Mouse (Mus musculus) embryonic facial prominence, embryonic 15.5 days (tissue): ENCODE data around the gene Chil1. TPM values are rescaled to one million over a fixed set of nuclear protein-coding genes. Genes with fewer than 3 reads are reported as not detected.

Source experiments
- ATAC-seq: fragments of 200-750 bp; cut with Nextera tagmentation; 2 replicates; pipeline ENCODE4 v1.8.0; 2017; ENCODE audit warnings: low read depth, moderate TSS enrichment; ENCODE audit not compliant: insufficient number of reproducible peaks, low FRiP score, low TSS enrichment
- H3K27ac ChIP-seq: fragments of 300-500 bp; sonication (generic); replicated peaks from 2 replicates; pipeline ENCODE4 v1.5.1; 2015; ENCODE audit warnings: mild to moderate bottlenecking, inconsistent platforms
- H3K27me3 ChIP-seq: fragments of 300-500 bp; sonication (generic); 2 replicates; pipeline ENCODE4 v1.6.1; 2015; ENCODE audit warnings: inconsistent platforms
- H3K36me3 ChIP-seq: fragments of 300-500 bp; sonication (generic); 2 replicates; pipeline ENCODE4 v1.6.1; 2015; ENCODE audit warnings: mild to moderate bottlenecking, inconsistent platforms
- H3K4me1 ChIP-seq: fragments of 300-500 bp; sonication (generic); 2 replicates; pipeline ENCODE4 v1.6.1; 2015; ENCODE audit warnings: inconsistent platforms
- H3K4me2 ChIP-seq: fragments of 300-500 bp; sonication (generic); replicated peaks from 2 replicates; pipeline ENCODE4 v1.6.1; 2015; ENCODE audit warnings: mild to moderate bottlenecking, inconsistent platforms
- H3K4me3 ChIP-seq: fragments of 300-500 bp; sonication (generic); replicated peaks from 2 replicates; pipeline ENCODE4 v1.5.1; 2015; ENCODE audit warnings: mild to moderate bottlenecking, inconsistent platforms
- H3K9ac ChIP-seq: fragments of 300-500 bp; sonication (generic); 2 replicates; pipeline ENCODE4 v1.6.1; 2015; ENCODE audit warnings: inconsistent platforms
- H3K9me3 ChIP-seq: fragments of 300-500 bp; sonication (generic); replicated peaks from 2 replicates; pipeline ENCODE4 v1.6.1; 2016; ENCODE audit warnings: inconsistent platforms
- WGBS: fragments of 180-500 bp; shearing (Covaris S2); methylation state at CpG from one replicate; pipeline ENCODE4 v1.1.7; 2015; 5-methylcytosine and 5-hydroxymethylcytosine counted together
- polyA plus RNA-seq: library from polyadenylated mRNA; unstranded; fragments of >200 nt; fragmentation: Nextera tagmentation; extraction: Ambion mirVana; gene quantifications from 2 replicates; pipeline ENCODE4 v1.2.1, GENCODE M21; 2015

Gene Chil1
- polyA plus RNA-seq, 1 experiment from 2014 or later: 22.8 TPM

- Histone ChIP-seq H3K36me3 (no peaks in the 10 kb centered on the region), H3K4me1 (peaks cover 31% of the 10 kb centered on the region), H3K9ac (no peak overlapping the region), H3K4me2 (no peak overlapping the region), H3K9me3 (no peaks in the 10 kb centered on the region), H3K27ac (no peak overlapping the region), H3K27me3 (peaks cover 45% of the 10 kb centered on the region), H3K4me3 (no peak overlapping the region)
- 40% methylated on average over 12 of the region's 12 CpGs for WGBS
- 0 out of 2 replicates have a peak, but pooled peaks have one; percentile 36 for ATAC-seq
These were observed 51.0 kb downstream of the Chil1 start for GRCm38 (mm10) chr1:134232778-134233531.

DNA sequence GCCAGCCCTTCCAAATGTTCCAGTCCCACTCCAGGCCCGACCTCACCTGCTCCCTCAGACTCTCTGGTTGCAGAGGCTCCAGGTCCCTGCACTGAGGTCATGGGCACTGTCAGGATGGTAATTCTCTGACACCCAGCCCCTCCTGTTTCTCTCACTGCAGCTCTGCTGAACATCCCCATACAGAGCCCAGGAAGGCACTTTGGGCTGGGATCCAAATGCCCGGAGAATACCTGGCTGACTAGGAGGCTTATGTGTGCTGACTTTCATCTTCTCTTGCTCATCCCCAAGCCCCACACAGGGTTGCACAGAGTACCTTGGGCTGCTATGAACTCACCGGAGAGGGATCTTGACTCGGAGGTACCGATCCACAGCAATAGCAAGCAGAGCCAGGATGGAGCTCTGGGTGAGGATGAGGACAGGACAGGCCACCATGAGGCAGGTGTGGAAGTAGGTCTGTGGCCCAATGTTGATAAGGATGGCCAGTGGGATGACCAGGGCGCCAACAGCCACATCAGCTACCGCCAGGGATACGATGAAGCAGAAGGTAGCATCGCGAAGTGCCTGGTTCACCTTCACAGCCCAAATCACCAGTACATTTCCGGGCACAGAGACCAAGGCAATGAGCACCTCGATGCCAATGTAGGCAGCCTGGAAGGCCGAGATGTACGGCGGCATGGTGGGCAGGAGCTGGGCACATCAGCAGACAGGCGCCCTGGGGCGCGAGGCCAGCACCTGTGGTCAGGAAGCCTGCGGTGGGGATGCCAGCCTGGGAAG lies 51.9 kb downstream of the Chil1 start:
- WGBS: 43% methylated on average over 19 of the region's 19 CpGs
- H3K27ac ChIP-seq: no peak overlapping the region
- H3K36me3 ChIP-seq: no peaks in the 10 kb centered on the region
- no peak overlapping the region for H3K9ac ChIP-seq
- peak overlapping the region; percentile 93 for H3K4me2 ChIP-seq
- peaks cover 31% of the 10 kb centered on the region for H3K4me1 ChIP-seq
- no peaks in the 10 kb centered on the region for H3K9me3 ChIP-seq
- H3K4me3 ChIP-seq: peak overlapping the region; percentile 44; the same call in 1 of the 2 replicates
- ATAC-seq: no peak
- H3K27me3 ChIP-seq: peaks cover 45% of the 10 kb centered on the region

DNA sequence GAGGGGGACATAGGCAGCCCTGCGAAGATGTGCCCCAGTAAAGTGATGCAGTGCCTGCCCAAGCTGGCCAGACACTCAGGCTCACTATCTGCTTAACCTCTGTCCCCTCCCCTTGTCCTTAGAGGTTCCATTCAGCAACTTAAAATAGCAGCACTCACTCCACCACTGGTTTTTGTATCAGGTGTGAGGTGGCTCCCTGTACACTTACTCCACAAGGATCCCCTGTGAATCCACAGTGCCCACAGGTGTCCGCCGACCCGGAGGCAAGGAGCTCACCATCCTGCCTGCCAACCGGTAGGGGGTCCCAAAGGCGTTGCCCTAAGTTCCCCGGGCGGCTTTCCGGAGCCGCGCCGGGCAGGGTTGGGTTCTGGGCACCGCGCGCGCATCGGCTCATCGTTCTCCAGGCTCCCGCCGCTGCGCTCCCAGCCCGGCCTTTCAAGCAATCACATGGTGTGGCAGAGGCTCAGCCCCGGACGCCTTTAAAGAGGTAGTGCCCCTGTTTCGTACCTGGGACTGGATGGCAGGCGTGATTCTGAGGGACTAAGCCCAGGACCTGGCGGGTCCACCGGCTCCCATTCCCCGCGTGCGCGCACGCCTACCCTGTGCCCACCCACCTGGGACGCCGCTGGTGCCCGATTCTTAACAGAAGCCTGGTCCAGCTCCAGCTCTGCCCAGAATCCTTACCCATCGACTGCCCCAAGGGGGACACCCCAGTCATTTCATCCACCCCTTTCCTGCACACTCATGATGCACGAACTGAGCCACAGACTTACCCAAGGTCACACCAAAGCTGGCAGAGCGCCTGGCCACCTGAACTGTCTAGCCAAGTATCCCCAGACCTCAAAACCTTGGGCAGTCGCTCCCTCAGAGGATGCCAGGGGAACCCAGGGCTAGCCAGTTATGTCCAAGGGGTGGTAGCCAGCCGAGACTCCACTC lies 52.7 kb downstream of the Chil1 start:
- H3K4me2 ChIP-seq: peak overlapping the region; percentile 93
- 0 out of 2 replicates have a peak overlapping the region, but pooled peaks have one; percentile 6 for H3K9ac ChIP-seq
- H3K9me3 ChIP-seq: no peaks in the 10 kb centered on the region
- ATAC-seq: peak; percentile 41; the same call in 1 of the 2 replicates
- H3K4me3 ChIP-seq: peak overlapping the region; percentile 44
- 1% methylated on average over 41 of the region's 41 CpGs for WGBS
- H3K36me3 ChIP-seq: no peaks in the 10 kb centered on the region
- H3K27ac ChIP-seq: no peak overlapping the region
- peaks cover 45% of the 10 kb centered on the region for H3K27me3 ChIP-seq
- peaks cover 31% of the 10 kb centered on the region for H3K4me1 ChIP-seq

- H3K4me2 ChIP-seq: peak within 1 kb of the TSS; percentile 93
- 1% methylated on average over 35 of the region's 37 CpGs for WGBS
- H3K9ac ChIP-seq: 0 out of 2 replicates have a peak within 1 kb of the TSS, but pooled peaks have one; percentile 9
- peak within 1 kb of the TSS; percentile 44 for H3K4me3 ChIP-seq
- ATAC-seq: no peak
- H3K9me3 ChIP-seq: no peaks in the 10 kb centered on the region
- no peak within 1 kb of the TSS for H3K27ac ChIP-seq
- peaks cover 45% of the 10 kb centered on the region for H3K27me3 ChIP-seq
- H3K36me3 ChIP-seq: no peaks in the 10 kb centered on the region
- H3K4me1 ChIP-seq: peaks cover 31% of the 10 kb centered on the region
These were observed 53.5 kb downstream of the Chil1 start, which contains the start of gene Adora1 for GRCm38 (mm10) chr1:134235391-134235921. Gene Adora1 (minus strand): TSS chr1:134235431.

DNA sequence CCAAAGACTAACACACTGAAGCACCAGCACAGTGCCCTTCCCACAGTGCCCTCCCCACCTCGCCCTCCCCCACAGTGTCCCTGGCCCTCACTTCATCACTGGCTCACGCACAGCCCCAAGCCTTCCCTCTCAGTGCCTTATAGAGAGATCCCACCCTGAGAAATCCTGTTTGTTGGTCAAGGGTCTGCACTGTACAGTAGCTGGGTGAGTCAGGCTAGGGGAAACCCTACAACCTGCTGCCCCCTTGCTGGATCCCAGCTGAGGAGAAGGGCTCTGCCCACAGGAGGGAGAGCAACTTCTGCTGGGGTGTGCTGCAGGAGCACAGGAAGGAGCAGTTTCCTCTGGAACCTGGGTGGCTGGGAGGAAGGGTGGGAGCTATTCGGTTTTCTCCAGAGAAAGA lies 54.2 kb downstream of the Chil1 start:
- H3K9ac ChIP-seq: no peak overlapping the region
- peaks cover 31% of the 10 kb centered on the region for H3K4me1 ChIP-seq
- 44% methylated on average over 3 of the region's 3 CpGs for WGBS
- no peaks in the 10 kb centered on the region for H3K9me3 ChIP-seq
- peaks cover 45% of the 10 kb centered on the region for H3K27me3 ChIP-seq
- H3K4me2 ChIP-seq: no peak overlapping the region
- no peaks in the 10 kb centered on the region for H3K36me3 ChIP-seq
- ATAC-seq: no peak
- H3K4me3 ChIP-seq: no peak overlapping the region
- no peak overlapping the region for H3K27ac ChIP-seq

GRCm38 (mm10) chr1:134237438-134237837 lies 55.5 kb downstream of the Chil1 start:
- H3K36me3 ChIP-seq: no peaks in the 10 kb centered on the region
- no peaks in the 10 kb centered on the region for H3K9me3 ChIP-seq
- H3K27ac ChIP-seq: no peak overlapping the region
- H3K4me3 ChIP-seq: no peak overlapping the region
- WGBS: 79% methylated on average over 3 of the region's 3 CpGs
- peaks cover 45% of the 10 kb centered on the region for H3K27me3 ChIP-seq
- no peak for ATAC-seq
- no peak overlapping the region for H3K9ac ChIP-seq
- peaks cover 28% of the 10 kb centered on the region for H3K4me1 ChIP-seq
- H3K4me2 ChIP-seq: no peak overlapping the region

Other genes starting within 250 kb of the Chil1 start
- gene Fmod, start 144.9 kb upstream of the Chil1 start, polyA plus RNA-seq: 22.2 and 30.8 TPM in 2 replicates
- gene Btg2, start 103.1 kb upstream of the Chil1 start, polyA plus RNA-seq: 39.9 and 41.3 TPM in 2 replicates
- 0.61 and 0.67 TPM in 2 replicates for gene Chit1, start 70.9 kb upstream of the Chil1 start, polyA plus RNA-seq
- 102 and 127 TPM in 2 replicates for gene Mybph, start 11.3 kb downstream of the Chil1 start, polyA plus RNA-seq
- 3.8 and 4.1 TPM in 2 replicates for gene Adora1, start 53.3 kb downstream of the Chil1 start, polyA plus RNA-seq
- 186 and 239 TPM in 2 replicates for gene Myog, start 107.8 kb downstream of the Chil1 start, polyA plus RNA-seq
- gene Ppfia4, start 150.8 kb downstream of the Chil1 start, polyA plus RNA-seq: 11.6 and 12.2 TPM in 2 replicates
- gene Tmem183a, start 179.8 kb downstream of the Chil1 start, polyA plus RNA-seq: 70.3 and 82.6 TPM in 2 replicates
- gene 4933406M09Rik, start 203.8 kb downstream of the Chil1 start, polyA plus RNA-seq: not detected in 2 replicates
- 41.0 and 41.2 TPM in 2 replicates for gene Cyb5r1, start 223.4 kb downstream of the Chil1 start, polyA plus RNA-seq
- 102 TPM in 2 replicates for gene Adipor1, start 233.2 kb downstream of the Chil1 start, polyA plus RNA-seq